Mouse (Mus musculus) lung, postnatal 4 days (tissue): ENCODE results near the gene Nsd1.
"Not testable (repeated sequence)": the region's sequence is repeated elsewhere in the genome, so short reads cannot be mapped to it uniquely, and the experiment has no call there.

Experiments used
- DNase-seq, 2 experiments: peaks; one replicate each; pipeline ENCODE4 v3.0.0; 2021

Gene Nsd1

GRCm38 (mm10) chr13:55209649-55210192 is at the start of gene Nsd1:
Gene Nsd1 (plus strand): TSS chr13:55209782.
- DNase-seq, result peak in 1 of 2 experiments; percentile 27

- no peak for DNase-seq
Measured at GRCm38 (mm10) chr13:55162365-55162764, 47.2 kb upstream of the Nsd1 start.

GRCm38 (mm10) chr13:55163553-55163952 is 46.0 kb upstream of the Nsd1 start:
- DNase-seq, result peak; percentile 66 to 88

- DNase-seq, result no peak
Measured at GRCm38 (mm10) chr13:55165831-55166339, 43.7 kb upstream of the Nsd1 start.

GRCm38 (mm10) chr13:55166806-55167725 is 42.5 kb upstream of the Nsd1 start:
- DNase-seq, result no peak

GRCm38 (mm10) chr13:55167798-55168197 is 41.8 kb upstream of the Nsd1 start:
- DNase-seq, result no peak

GRCm38 (mm10) chr13:55168255-55168654 is 41.3 kb upstream of the Nsd1 start:
- no peak for DNase-seq

GRCm38 (mm10) chr13:55168958-55169369 is 40.6 kb upstream of the Nsd1 start:
- peak; percentile 69 to 95 for DNase-seq

GRCm38 (mm10) chr13:55171517-55172335 is 37.9 kb upstream of the Nsd1 start:
- peak; percentile 66 to 89 for DNase-seq

- DNase-seq, result no peak
Measured at GRCm38 (mm10) chr13:55172336-55172770, 37.2 kb upstream of the Nsd1 start.

GRCm38 (mm10) chr13:55174347-55174746 is 35.2 kb upstream of the Nsd1 start:
- DNase-seq, result no peak

GRCm38 (mm10) chr13:55176265-55176664 is 33.3 kb upstream of the Nsd1 start:
- DNase-seq, result no peak

- DNase-seq, result peak in 1 of 2 experiments; percentile 43
Measured at GRCm38 (mm10) chr13:55177903-55178496, 31.6 kb upstream of the Nsd1 start.

GRCm38 (mm10) chr13:55178556-55178955 is 31.0 kb upstream of the Nsd1 start:
- peak; percentile 76 to 83 for DNase-seq

- no peak for DNase-seq
Measured at GRCm38 (mm10) chr13:55179591-55179990, 30.0 kb upstream of the Nsd1 start.

GRCm38 (mm10) chr13:55181786-55182172 is 27.8 kb upstream of the Nsd1 start:
- DNase-seq, result no peak

GRCm38 (mm10) chr13:55182173-55182894 is 27.2 kb upstream of the Nsd1 start:
- peak; percentile 80 to 84 for DNase-seq

GRCm38 (mm10) chr13:55183382-55183781 is 26.2 kb upstream of the Nsd1 start:
- DNase-seq, result no peak

GRCm38 (mm10) chr13:55187062-55187461 is 22.5 kb upstream of the Nsd1 start:
- DNase-seq, result not testable (repeated sequence)

GRCm38 (mm10) chr13:55189531-55190107 is 20.0 kb upstream of the Nsd1 start:
- no peak for DNase-seq

GRCm38 (mm10) chr13:55190121-55190868 is 19.3 kb upstream of the Nsd1 start:
- DNase-seq, result peak; percentile 96 to 97
